Mouse (Mus musculus): ENCODE measurements at regions not wholly inside any gene's neighbourhood (a gene's known extent, or its start where the extent isn't known, plus 50 kb on each side); places are given as distances from the start of the nearest gene placed in this dataset.

DNA sequence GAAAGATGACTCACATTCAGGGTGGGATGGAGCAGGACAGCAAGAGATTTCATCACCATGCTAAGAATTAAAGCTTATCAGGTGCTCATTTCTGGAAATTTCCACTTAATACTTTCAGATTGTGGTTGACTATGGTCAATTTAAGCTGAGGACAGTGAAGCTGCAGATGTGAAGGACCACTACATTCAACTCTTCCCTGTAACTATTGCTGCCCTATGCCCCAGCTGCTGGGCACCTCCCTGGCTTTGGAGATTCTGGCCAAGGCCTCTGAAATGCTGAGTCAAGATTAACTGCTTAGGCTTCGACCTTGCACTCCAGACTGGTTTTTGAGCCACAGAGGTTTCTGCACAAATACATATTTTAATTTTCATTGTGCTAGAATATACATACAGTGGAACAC, 140.4 kb upstream of the Grik3 start:
- 65% methylated on average over 1 of the region's 1 CpGs for WGBS
- Histone ChIP-seq H3K27me3 (ENCODE audit: control insufficient read depth, insufficient read depth, low read length) (no peaks in the 10 kb centered on the region), H3K36me3 (ENCODE audit: control insufficient read depth, insufficient read depth, low read length) (no peaks in the 10 kb centered on the region), H3K27ac (ENCODE audit: insufficient read depth, low read length) (no peak overlapping the region), H3K4me1 (ENCODE audit: control insufficient read depth, insufficient read depth, insufficient read length) (no peaks in the 10 kb centered on the region), H3K4me3 (ENCODE audit: extremely low read depth, insufficient read depth, insufficient read length) (no peak overlapping the region)
- DNase-seq (ENCODE audit: low read depth in 1 of 2, low spot score in 2 of 2) = no peak
- no peak for TF ChIP-seq CTCF (IDR thresholded peaks at IDR 0.05; ENCODE audit: extremely low read depth, insufficient read depth, insufficient read length, insufficient replicate concordance)
- no peak for TF ChIP-seq POLR2A (IDR thresholded peaks at IDR 0.05; ENCODE audit: low read depth, low read length)

DNA sequence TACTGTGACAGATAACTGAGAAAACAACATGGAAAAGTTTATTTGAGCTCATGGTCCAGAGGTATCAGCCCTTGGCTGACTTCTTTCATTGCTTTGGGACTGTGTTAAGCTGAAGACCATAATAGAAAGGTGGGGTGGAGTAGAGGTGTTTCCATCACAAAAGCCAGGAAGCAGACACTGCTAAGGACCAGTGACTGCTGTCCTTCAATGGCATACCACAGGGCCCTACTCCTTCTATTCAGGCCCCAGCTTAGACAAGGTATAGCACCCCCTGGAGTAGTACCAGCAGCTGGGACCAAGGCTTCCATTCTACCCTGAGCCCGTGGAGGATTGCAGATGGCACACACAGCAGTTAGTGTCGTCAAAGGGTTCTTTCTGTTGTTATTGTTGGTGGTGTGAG, 151.4 kb upstream of the Grik3 start:
- Histone ChIP-seq H3K4me3 (ENCODE audit: extremely low read depth, insufficient read depth, insufficient read length) (no peak overlapping the region), H3K27me3 (ENCODE audit: control insufficient read depth, insufficient read depth, low read length) (no peaks in the 10 kb centered on the region), H3K27ac (ENCODE audit: insufficient read depth, low read length) (no peak overlapping the region), H3K36me3 (ENCODE audit: control insufficient read depth, insufficient read depth, low read length) (no peaks in the 10 kb centered on the region), H3K4me1 (ENCODE audit: control insufficient read depth, insufficient read depth, insufficient read length) (no peaks in the 10 kb centered on the region)
- TF ChIP-seq CTCF (IDR thresholded peaks at IDR 0.05; ENCODE audit: extremely low read depth, insufficient read depth, insufficient read length, insufficient replicate concordance) = no peak
- no peak for TF ChIP-seq POLR2A (IDR thresholded peaks at IDR 0.05; ENCODE audit: low read depth, low read length)
- no peak for DNase-seq (ENCODE audit: low read depth in 1 of 2, low spot score in 2 of 2)
- WGBS = 65% methylated on average over 2 of the region's 2 CpGs

DNA sequence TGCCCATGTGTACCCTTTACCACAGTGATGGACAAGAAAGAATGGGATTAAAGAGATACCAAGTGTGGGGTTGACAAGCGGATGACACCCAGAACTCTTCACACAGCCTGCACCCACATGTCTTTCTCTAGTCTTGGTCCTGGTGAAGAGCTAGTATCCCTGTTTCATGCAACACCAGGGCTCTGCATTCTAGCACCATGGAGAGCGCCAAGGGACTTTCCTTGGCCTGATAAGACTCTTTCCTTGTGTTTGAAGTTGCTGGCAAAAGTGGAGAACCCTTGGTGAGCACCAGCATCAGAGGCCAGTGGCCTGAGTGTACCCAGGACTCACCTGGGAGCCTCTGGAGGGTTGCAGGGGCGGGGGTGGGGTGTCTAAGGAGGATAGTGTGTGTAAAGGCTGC, 161.7 kb upstream of the Grik3 start:
- no peaks in the 10 kb centered on the region for H3K27me3 ChIP-seq (ENCODE audit: control insufficient read depth, insufficient read depth, low read length)
- no peaks in the 10 kb centered on the region for H3K4me1 ChIP-seq (ENCODE audit: control insufficient read depth, insufficient read depth, insufficient read length)
- no peaks in the 10 kb centered on the region for H3K36me3 ChIP-seq (ENCODE audit: control insufficient read depth, insufficient read depth, low read length)
- TF ChIP-seq POLR2A (IDR thresholded peaks at IDR 0.05; ENCODE audit: low read depth, low read length) (no peak), CTCF (IDR thresholded peaks at IDR 0.05; ENCODE audit: extremely low read depth, insufficient read depth, insufficient read length, insufficient replicate concordance) (no peak)
- no peak for DNase-seq (ENCODE audit: low read depth in 1 of 2, low spot score in 2 of 2)
- H3K4me3 ChIP-seq (ENCODE audit: extremely low read depth, insufficient read depth, insufficient read length) = no peak overlapping the region
- WGBS = 30% methylated on average over 3 of the region's 3 CpGs
- H3K27ac ChIP-seq (ENCODE audit: insufficient read depth, low read length) = no peak overlapping the region

DNA sequence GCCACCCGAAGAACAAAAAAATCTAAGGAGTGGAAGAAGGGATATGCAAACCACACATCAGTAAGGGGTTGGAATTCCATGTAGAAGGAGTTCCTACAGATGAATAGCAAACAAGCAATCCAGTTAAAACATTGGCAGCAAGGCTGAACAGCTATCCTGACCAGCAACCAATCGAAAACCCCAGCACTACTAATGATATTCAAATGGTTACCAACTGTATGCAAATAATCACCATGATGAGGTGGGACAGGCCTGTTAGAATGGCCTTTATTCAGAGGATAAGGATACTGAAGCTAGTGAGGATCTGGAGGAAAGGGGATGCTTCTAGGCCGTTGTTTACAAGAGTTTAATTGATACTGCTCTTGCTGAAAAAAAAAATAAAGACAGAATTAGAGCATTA, 166.0 kb upstream of the Grik3 start:
- H3K4me3 ChIP-seq (ENCODE audit: extremely low read depth, insufficient read depth, insufficient read length) = no peak overlapping the region
- H3K27me3 ChIP-seq (ENCODE audit: control insufficient read depth, insufficient read depth, low read length) = no peaks in the 10 kb centered on the region
- TF ChIP-seq CTCF (IDR thresholded peaks at IDR 0.05; ENCODE audit: extremely low read depth, insufficient read depth, insufficient read length, insufficient replicate concordance) (no peak), POLR2A (IDR thresholded peaks at IDR 0.05; ENCODE audit: low read depth, low read length) (no peak)
- H3K4me1 ChIP-seq (ENCODE audit: control insufficient read depth, insufficient read depth, insufficient read length) = no peaks in the 10 kb centered on the region
- no peaks in the 10 kb centered on the region for H3K36me3 ChIP-seq (ENCODE audit: control insufficient read depth, insufficient read depth, low read length)
- no peak overlapping the region for H3K27ac ChIP-seq (ENCODE audit: insufficient read depth, low read length)
- DNase-seq (ENCODE audit: low read depth in 1 of 2, low spot score in 2 of 2) = no peak
- WGBS = 67% methylated on average over 3 of the region's 3 CpGs

DNA sequence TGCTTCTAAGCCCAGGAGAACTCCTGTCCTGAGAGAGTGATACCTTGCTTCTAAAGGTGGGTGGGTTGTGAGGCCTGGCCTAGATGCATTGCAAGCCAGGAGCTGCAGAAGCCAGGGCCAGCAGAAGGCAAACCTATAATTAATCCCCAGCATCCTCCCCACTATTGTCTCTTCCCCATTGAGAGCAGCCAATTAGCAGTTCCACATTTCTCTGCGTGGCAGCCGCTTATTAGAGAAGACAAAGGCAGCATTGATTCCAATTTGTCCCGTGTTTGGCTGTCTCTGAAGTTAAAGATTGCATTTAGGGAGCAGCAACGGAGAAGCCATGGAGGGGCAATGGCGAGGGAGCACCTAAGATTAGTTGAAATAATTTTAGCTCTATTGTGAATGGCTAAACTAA, 171.2 kb upstream of the Grik3 start:
- no peak for DNase-seq (ENCODE audit: low read depth in 1 of 2, low spot score in 2 of 2)
- Histone ChIP-seq H3K4me1 (ENCODE audit: control insufficient read depth, insufficient read depth, insufficient read length) (no peaks in the 10 kb centered on the region), H3K36me3 (ENCODE audit: control insufficient read depth, insufficient read depth, low read length) (no peaks in the 10 kb centered on the region), H3K27me3 (ENCODE audit: control insufficient read depth, insufficient read depth, low read length) (no peaks in the 10 kb centered on the region), H3K4me3 (ENCODE audit: extremely low read depth, insufficient read depth, insufficient read length) (no peak overlapping the region), H3K27ac (ENCODE audit: insufficient read depth, low read length) (no peak overlapping the region)
- WGBS = 78% methylated on average over 5 of the region's 5 CpGs
- TF ChIP-seq CTCF (IDR thresholded peaks at IDR 0.05; ENCODE audit: extremely low read depth, insufficient read depth, insufficient read length, insufficient replicate concordance) (no peak), POLR2A (IDR thresholded peaks at IDR 0.05; ENCODE audit: low read depth, low read length) (no peak)

DNA sequence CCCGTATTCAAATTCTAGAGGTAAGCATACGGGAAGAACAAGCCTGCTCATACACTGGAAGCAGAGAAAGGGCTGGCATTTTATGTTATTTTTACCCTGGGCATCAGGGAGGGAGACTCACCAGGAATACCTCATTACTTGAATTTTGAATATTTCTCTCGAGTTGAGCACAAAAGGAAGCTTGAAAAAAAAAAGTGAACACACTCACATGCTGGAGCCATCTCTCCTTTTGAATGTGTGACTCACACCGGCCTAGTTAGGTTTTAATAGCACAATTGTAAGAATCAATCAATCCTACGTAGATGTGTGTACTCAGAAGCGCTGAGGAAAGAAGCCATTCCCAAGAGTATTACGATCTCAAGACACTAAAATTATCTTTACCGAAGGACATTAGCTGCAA, 172.2 kb upstream of the Grik3 start:
- no peak overlapping the region for H3K4me3 ChIP-seq (ENCODE audit: extremely low read depth, insufficient read depth, insufficient read length)
- no peaks in the 10 kb centered on the region for H3K27me3 ChIP-seq (ENCODE audit: control insufficient read depth, insufficient read depth, low read length)
- H3K36me3 ChIP-seq (ENCODE audit: control insufficient read depth, insufficient read depth, low read length) = no peaks in the 10 kb centered on the region
- DNase-seq (ENCODE audit: low read depth in 1 of 2, low spot score in 2 of 2) = no peak
- no peak overlapping the region for H3K27ac ChIP-seq (ENCODE audit: insufficient read depth, low read length)
- no peaks in the 10 kb centered on the region for H3K4me1 ChIP-seq (ENCODE audit: control insufficient read depth, insufficient read depth, insufficient read length)
- TF ChIP-seq POLR2A (IDR thresholded peaks at IDR 0.05; ENCODE audit: low read depth, low read length) (no peak), CTCF (IDR thresholded peaks at IDR 0.05; ENCODE audit: extremely low read depth, insufficient read depth, insufficient read length, insufficient replicate concordance) (no peak)
- 54% methylated on average over 8 of the region's 8 CpGs for WGBS

DNA sequence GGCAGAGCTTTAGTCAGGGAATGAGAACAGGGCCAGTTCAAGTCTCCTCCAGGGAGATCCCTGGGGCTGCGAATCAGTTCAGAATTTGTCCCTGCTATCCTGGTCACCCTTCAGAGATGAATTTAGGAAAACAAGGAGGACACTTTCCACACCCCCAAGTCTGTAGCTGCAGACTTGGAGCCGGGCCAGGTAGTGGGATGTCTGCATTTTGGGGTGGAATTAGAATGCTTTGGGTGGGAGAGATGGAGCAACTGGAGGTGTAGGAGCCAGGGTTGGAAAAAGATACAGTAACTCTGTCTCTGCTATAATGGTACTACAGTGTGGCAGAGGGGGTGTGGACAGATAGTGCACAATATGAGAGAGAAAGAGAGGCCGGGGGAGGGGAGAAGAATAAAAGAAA, 173.6 kb upstream of the Grik3 start:
- 74% methylated on average over 3 of the region's 3 CpGs for WGBS

More for the DNA sequence above, 173.6 kb upstream of the Grik3 start:
- Histone ChIP-seq H3K36me3 (ENCODE audit: control insufficient read depth, insufficient read depth, low read length) (no peaks in the 10 kb centered on the region), H3K4me1 (ENCODE audit: control insufficient read depth, insufficient read depth, insufficient read length) (no peaks in the 10 kb centered on the region), H3K27ac (ENCODE audit: insufficient read depth, low read length) (no peak overlapping the region), H3K27me3 (ENCODE audit: control insufficient read depth, insufficient read depth, low read length) (no peaks in the 10 kb centered on the region), H3K4me3 (ENCODE audit: extremely low read depth, insufficient read depth, insufficient read length) (no peak overlapping the region)
- DNase-seq (ENCODE audit: low read depth in 1 of 2, low spot score in 2 of 2) = no peak
- TF ChIP-seq CTCF (IDR thresholded peaks at IDR 0.05; ENCODE audit: extremely low read depth, insufficient read depth, insufficient read length, insufficient replicate concordance) (no peak), POLR2A (IDR thresholded peaks at IDR 0.05; ENCODE audit: low read depth, low read length) (no peak)

All from spleen, adult 2 months (tissue).